Mouse (Mus musculus) right cerebral cortex, postnatal 25 days (tissue): ENCODE data around the gene Nr2f1.
A peak's percentile ranks its signal among the peaks of the same experiment; 100 is the strongest.
"Not testable (repeated sequence)": the region's sequence is repeated elsewhere in the genome, so short reads cannot be mapped to it uniquely, and the experiment has no call there.

Source experiments
- DNase-seq: peaks from one replicate; pipeline ENCODE4 v3.0.0; 2022

Nr2f1 gene

GRCm38 (mm10) chr13:78199642-78200160 is at the start of gene Nr2f1:
Nr2f1 (minus strand) TSS chr13:78199757.
- DNase-seq, result no peak

- no peak for DNase-seq
These were observed 22.1 kb upstream of the Nr2f1 start for GRCm38 (mm10) chr13:78221680-78222079.

- not testable (repeated sequence) for DNase-seq
These were observed 20.7 kb upstream of the Nr2f1 start for GRCm38 (mm10) chr13:78220238-78220637.

GRCm38 (mm10) chr13:78215223-78215622 is 15.7 kb upstream of the Nr2f1 start:
- no peak for DNase-seq

GRCm38 (mm10) chr13:78213155-78213554 is 13.6 kb upstream of the Nr2f1 start:
- DNase-seq, result no peak

GRCm38 (mm10) chr13:78212111-78212510 is 12.6 kb upstream of the Nr2f1 start:
- no peak for DNase-seq

- no peak for DNase-seq
These were observed 11.9 kb upstream of the Nr2f1 start for GRCm38 (mm10) chr13:78211231-78212010.

- DNase-seq, result no peak
These were observed 11.2 kb upstream of the Nr2f1 start for GRCm38 (mm10) chr13:78210748-78211089.

GRCm38 (mm10) chr13:78210029-78210747 is 10.6 kb upstream of the Nr2f1 start:
- peak; percentile 49 for DNase-seq

- DNase-seq, result peak; percentile 73
These were observed 10.1 kb upstream of the Nr2f1 start for GRCm38 (mm10) chr13:78209611-78210028.

- DNase-seq, result no peak
These were observed 9.3 kb upstream of the Nr2f1 start for GRCm38 (mm10) chr13:78208689-78209410.

- peak; percentile 35 for DNase-seq
These were observed 8.5 kb upstream of the Nr2f1 start for GRCm38 (mm10) chr13:78207796-78208645.

GRCm38 (mm10) chr13:78206891-78207430 is 7.4 kb upstream of the Nr2f1 start:
- no peak for DNase-seq

GRCm38 (mm10) chr13:78205426-78205825 is 5.9 kb upstream of the Nr2f1 start:
- DNase-seq, result no peak

- peak; percentile 83 for DNase-seq
These were observed 3.9 kb upstream of the Nr2f1 start for GRCm38 (mm10) chr13:78203348-78204061.

GRCm38 (mm10) chr13:78202574-78203347 is 3.2 kb upstream of the Nr2f1 start:
- DNase-seq, result peak; percentile 74

- no peak for DNase-seq
These were observed 2.5 kb upstream of the Nr2f1 start for GRCm38 (mm10) chr13:78201871-78202565.

GRCm38 (mm10) chr13:78200991-78201870 is 1.7 kb upstream of the Nr2f1 start:
- DNase-seq, result peak; percentile 93

GRCm38 (mm10) chr13:78200407-78200806 is 850 bp upstream of the Nr2f1 start:
- DNase-seq, result no peak
